Mouse (Mus musculus): Measurements from ENCODE around the gene Myef2.
A peak's percentile ranks its signal among the peaks of the same experiment; 100 is the strongest.

The Myef2 gene

DNA sequence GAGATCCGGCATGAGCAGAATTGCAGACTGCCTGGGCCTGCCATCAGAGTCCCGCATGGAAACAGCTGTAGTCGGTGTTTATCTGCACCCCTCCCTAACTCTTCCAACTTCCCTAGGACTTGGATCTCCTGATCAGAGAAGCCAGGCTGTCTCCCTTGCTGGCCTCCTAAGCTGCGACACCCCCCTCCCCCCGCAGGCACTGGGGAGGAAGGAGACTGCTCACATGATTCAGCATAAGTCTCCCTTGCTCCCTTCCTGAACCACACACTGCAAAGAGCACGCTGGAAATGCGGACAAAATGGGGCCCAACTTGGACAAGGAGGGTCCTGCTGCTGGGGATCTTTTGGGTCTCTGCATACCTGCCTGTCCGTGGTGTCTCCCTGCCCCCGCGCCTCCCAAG, 55.6 kb downstream of the Myef2 start, which contains the start of gene Slc24a5:
Gene Slc24a5 (plus strand): TSS at position 231 of the 400 bp plus-strand sequence.
- no peak for DNase-seq (ENCODE audit: low spot score in 2 of 2)

DNA sequence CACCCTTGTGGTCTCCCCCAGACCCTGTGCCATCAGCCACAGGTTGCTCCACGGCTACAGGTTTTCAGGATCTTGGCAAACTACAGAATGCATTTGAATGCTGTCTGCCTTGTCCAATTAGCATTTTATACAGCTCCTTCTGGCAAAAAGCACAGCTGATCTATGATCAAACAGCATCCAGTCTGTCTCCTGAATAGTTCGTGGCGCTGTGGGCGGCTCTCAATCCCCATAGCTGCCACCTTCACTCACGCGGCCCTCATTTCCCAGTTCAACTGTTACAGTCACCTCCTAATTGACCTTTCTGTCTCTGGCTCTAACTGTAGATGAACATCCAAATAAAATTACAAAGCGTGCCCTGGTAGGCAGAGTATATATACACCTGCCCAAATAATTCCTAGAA, 56.1 kb downstream of the Myef2 start:
- DNase-seq (ENCODE audit: low spot score in 2 of 2), result no peak

DNA sequence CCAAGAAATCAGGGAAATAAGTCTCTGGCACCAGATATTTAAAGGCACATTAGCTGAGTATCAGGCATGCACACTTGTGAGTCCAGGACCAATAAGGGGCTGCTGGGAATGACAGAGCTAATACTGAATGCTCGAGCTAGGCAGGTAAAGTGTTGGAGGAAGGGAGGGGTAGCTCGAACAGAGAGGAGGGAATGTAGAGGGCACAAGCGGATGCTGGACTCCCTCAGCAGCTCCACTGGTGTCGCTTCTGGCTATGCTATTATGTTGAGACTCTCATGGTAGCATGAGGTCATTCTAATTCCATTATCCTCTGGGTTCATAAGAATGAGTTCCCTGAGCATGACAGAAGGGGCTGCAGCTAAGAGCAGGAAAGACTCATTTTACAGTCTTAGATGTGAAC, 60.5 kb downstream of the Myef2 start:
- no peak for DNase-seq (ENCODE audit: low spot score in 2 of 2)

DNA sequence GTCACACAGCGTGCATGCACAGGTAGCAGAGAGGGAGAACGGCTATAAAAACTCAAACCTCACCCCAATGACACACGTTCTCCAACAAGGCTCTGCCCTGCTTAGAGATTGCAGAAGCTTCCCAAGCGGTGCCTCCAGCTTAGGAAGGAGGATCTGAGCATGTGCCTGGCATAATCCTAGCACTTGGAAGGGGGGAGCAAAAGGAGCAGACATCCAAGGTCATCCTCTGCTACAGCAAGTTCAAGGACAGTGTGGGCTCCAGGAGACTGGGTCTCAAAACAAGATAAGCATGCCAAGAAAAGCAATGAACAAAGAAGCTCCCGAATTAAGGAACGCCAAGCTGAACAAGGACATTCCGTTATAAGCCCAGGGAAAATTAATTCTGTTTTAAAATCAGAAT, 62.0 kb downstream of the Myef2 start:
- DNase-seq (ENCODE audit: low spot score in 2 of 2), result no peak

DNA sequence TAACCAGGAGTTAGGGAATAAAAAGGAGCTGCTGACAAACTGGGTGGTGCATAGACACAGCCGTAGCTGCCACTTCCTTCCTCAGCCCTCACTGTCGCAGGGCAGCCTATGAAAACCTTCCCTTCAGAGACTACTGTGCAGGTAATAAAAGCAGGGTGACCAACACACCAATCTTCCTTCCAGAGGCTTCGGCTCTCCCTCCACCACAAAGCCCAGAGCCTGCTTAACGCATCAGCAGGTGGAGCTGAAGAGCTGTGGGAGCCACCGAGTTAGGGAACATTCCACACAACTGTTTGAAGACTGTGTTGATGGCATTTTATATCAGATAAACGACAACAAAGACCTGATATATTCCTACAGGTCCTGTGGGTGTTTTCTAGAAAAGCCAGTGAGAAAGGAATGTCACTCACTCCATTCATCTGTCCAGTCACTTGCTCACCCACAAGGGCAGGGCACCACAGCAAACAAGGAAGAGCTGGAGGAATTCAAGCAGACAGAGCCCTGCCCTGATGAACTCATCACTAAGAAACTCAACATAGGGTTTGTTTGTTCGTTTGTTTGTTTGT, 66.1 kb downstream of the Myef2 start:
- DNase-seq (ENCODE audit: low spot score in 2 of 2), result peak in 1 of 2 experiments; percentile 29

DNA sequence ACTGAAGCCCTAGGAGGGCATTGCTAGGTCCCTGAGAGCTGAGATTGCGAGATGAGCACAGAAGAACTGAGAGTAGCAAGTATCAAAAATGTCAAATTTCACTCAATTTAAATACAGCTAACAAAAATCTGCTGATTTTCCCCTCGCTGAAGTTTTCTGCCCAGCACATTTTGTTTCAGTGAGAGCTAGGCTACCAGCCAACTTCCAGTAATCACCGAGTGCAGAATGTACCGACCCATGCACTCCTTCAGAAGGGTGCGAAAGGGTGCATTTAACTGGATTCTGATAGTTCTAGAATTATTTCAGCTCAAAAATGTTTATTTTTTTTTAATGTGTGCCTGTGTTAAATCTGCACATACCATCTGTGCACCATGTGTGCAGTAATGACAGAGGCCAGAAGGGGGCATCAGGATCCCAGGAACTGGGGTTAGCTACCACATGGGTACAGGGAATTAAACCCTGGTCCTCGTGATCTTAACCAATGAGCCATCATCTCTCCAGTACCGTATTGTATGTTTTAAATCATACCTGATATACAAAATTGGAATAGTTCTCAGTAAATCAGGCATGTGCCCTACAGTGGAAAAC, 68.1 kb downstream of the Myef2 start:
- no peak for DNase-seq (ENCODE audit: low spot score in 2 of 2)

All from frontal cortex, postnatal 10 days (tissue).